Mouse (Mus musculus) c-Kit-positive CD71-negative TER-119-negative erythroid progenitor cells, embryonic 14.5 days (primary cell): ENCODE data around the gene Dmrta1.
"Not testable (repeated sequence)": the region's sequence is repeated elsewhere in the genome, so short reads cannot be mapped to it uniquely, and the experiment has no call there.

Source experiments
- DNase-seq: peaks from one replicate; pipeline ENCODE4 v3.0.0-alpha.2; 2013; ENCODE audit warnings: low read depth

Gene Dmrta1

GRCm38 (mm10) chr4:89679195-89679594 is at the start of gene Dmrta1:
Gene Dmrta1 (plus strand): TSS chr4:89679436.
- no peak for DNase-seq

- no peak for DNase-seq
Observed at GRCm38 (mm10) chr4:89630374-89631079, 48.7 kb upstream of the Dmrta1 start.

GRCm38 (mm10) chr4:89631560-89631959 is 47.7 kb upstream of the Dmrta1 start:
- DNase-seq, result no peak

GRCm38 (mm10) chr4:89638651-89639050 is 40.6 kb upstream of the Dmrta1 start:
- no peak for DNase-seq

- no peak for DNase-seq
Observed at GRCm38 (mm10) chr4:89644235-89645115, 34.8 kb upstream of the Dmrta1 start.

- no peak for DNase-seq
Observed at GRCm38 (mm10) chr4:89650352-89651311, 28.6 kb upstream of the Dmrta1 start.

- no peak for DNase-seq
Observed at GRCm38 (mm10) chr4:89651312-89651686, 27.9 kb upstream of the Dmrta1 start.

GRCm38 (mm10) chr4:89651779-89652178 is 27.5 kb upstream of the Dmrta1 start:
- DNase-seq, result no peak

- no peak for DNase-seq
Observed at GRCm38 (mm10) chr4:89663406-89663805, 15.8 kb upstream of the Dmrta1 start.

GRCm38 (mm10) chr4:89674711-89675110 is 4.5 kb upstream of the Dmrta1 start:
- no peak for DNase-seq

- DNase-seq, result no peak
Observed at GRCm38 (mm10) chr4:89677903-89678302, 1.3 kb upstream of the Dmrta1 start.

- DNase-seq, result no peak
Observed at GRCm38 (mm10) chr4:89678713-89679112, 523 bp upstream of the Dmrta1 start.

- no peak for DNase-seq
Observed at GRCm38 (mm10) chr4:89687961-89688803, 8.9 kb downstream of the Dmrta1 start.

GRCm38 (mm10) chr4:89688804-89689497 is 9.7 kb downstream of the Dmrta1 start:
- DNase-seq, result no peak

GRCm38 (mm10) chr4:89691936-89692335 is 12.7 kb downstream of the Dmrta1 start:
- no peak for DNase-seq

GRCm38 (mm10) chr4:89692780-89693179 is 13.5 kb downstream of the Dmrta1 start:
- DNase-seq, result no peak

- no peak for DNase-seq
Observed at GRCm38 (mm10) chr4:89695589-89695988, 16.4 kb downstream of the Dmrta1 start.

GRCm38 (mm10) chr4:89697951-89698350 is 18.7 kb downstream of the Dmrta1 start:
- DNase-seq, result no peak

- DNase-seq, result not testable (repeated sequence)
Observed at GRCm38 (mm10) chr4:89723526-89724190, 44.4 kb downstream of the Dmrta1 start.
